Mouse (Mus musculus) hindbrain, embryonic 14.5 days (tissue): ENCODE measurements at regions not wholly inside any gene's neighbourhood (a gene's known extent, or its start where the extent isn't known, plus 50 kb on each side); places are given as distances from the start of the nearest gene placed in this dataset.

ENCODE experiments used
- ATAC-seq: fragments of 200-750 bp; cut with Nextera tagmentation; 2 replicates; pipeline ENCODE4 v1.8.0; 2017; ENCODE audit warnings: moderate number of reproducible peaks, mild to moderate bottlenecking, moderate TSS enrichment, moderate library complexity; ENCODE audit not compliant: low FRiP score
- DNase-seq: peaks from one replicate; pipeline ENCODE4 v3.0.0-alpha.2; 2015; ENCODE audit warnings: low spot score
- H3K27ac ChIP-seq: fragments of 300-500 bp; sonication (generic); 2 replicates; pipeline ENCODE4 v1.5.1; 2014; ENCODE audit warnings: mild to moderate bottlenecking, moderate library complexity
- H3K27me3 ChIP-seq: fragments of 300-500 bp; sonication (generic); 2 replicates; pipeline ENCODE4 v1.6.1; 2014; ENCODE audit warnings: mild to moderate bottlenecking, low read length, mixed read lengths; ENCODE audit not compliant: control insufficient read depth, insufficient read depth
- H3K36me3 ChIP-seq: fragments of 300-500 bp; sonication (generic); replicated peaks from 2 replicates; pipeline ENCODE4 v1.6.1; 2014; ENCODE audit not compliant: control insufficient read depth, insufficient read depth
- H3K4me1 ChIP-seq: fragments of 300-500 bp; sonication (generic); replicated peaks from 2 replicates; pipeline ENCODE4 v1.6.1; 2014; ENCODE audit warnings: antibody characterized with exemption, low read length, mixed read lengths; ENCODE audit not compliant: control insufficient read depth, insufficient read depth
- H3K4me2 ChIP-seq: fragments of 300-500 bp; sonication (generic); replicated peaks from 2 replicates; pipeline ENCODE4 v1.6.1; 2014; ENCODE audit warnings: mild to moderate bottlenecking, moderate library complexity
- H3K4me3 ChIP-seq: fragments of 300-500 bp; sonication (generic); replicated peaks from 2 replicates; pipeline ENCODE4 v1.5.1; 2014; ENCODE audit warnings: mild to moderate bottlenecking, low read length
- H3K9ac ChIP-seq: fragments of 300-500 bp; sonication (generic); 2 replicates; pipeline ENCODE4 v1.6.1; 2014
- H3K9me3 ChIP-seq: fragments of 300-500 bp; sonication (generic); 2 replicates; pipeline ENCODE4 v1.6.1; 2016; ENCODE audit warnings: low read length; ENCODE audit not compliant: control insufficient read depth
- WGBS: fragments of 180-500 bp; shearing (Covaris S2); extraction: QIAGEN DNeasy Blood & Tissue Kit; methylation state at CpG from one replicate; pipeline ENCODE4 v1.1.7; 2014; 5-methylcytosine and 5-hydroxymethylcytosine counted together

GRCm38 (mm10) chr14:71895468-71895867 lies 596.2 kb downstream of the Gm9195 start:
- Histone ChIP-seq H3K4me1 (no peaks in the 10 kb centered on the region), H3K36me3 (no peaks in the 10 kb centered on the region)
- no peak for ATAC-seq

GRCm38 (mm10) chr14:71894811-71895210 lies 596.8 kb downstream of the Gm9195 start:
- Histone ChIP-seq H3K36me3 (no peaks in the 10 kb centered on the region), H3K4me3 (no peak overlapping the region), H3K9ac (no peak overlapping the region), H3K9me3 (no peaks in the 10 kb centered on the region), H3K27me3 (no peaks in the 10 kb centered on the region), H3K4me2 (no peak overlapping the region), H3K27ac (no peak overlapping the region), H3K4me1 (no peaks in the 10 kb centered on the region)
- DNase-seq (no peak), ATAC-seq (no peak)
- WGBS, result 92% methylated on average over 4 of the region's 4 CpGs

More at GRCm38 (mm10) chr14:71895468-71895867, 596.2 kb downstream of the Gm9195 start:
- H3K9me3 ChIP-seq, result no peaks in the 10 kb centered on the region
- no peaks in the 10 kb centered on the region for H3K27me3 ChIP-seq
- no peak overlapping the region for H3K4me2 ChIP-seq
- no peak for DNase-seq
- WGBS, result 91% methylated on average over 4 of the region's 4 CpGs
- no peak overlapping the region for H3K4me3 ChIP-seq
- no peak overlapping the region for H3K9ac ChIP-seq
- no peak overlapping the region for H3K27ac ChIP-seq

- no peak overlapping the region for H3K4me2 ChIP-seq
- DNase-seq, result no peak
- H3K9me3 ChIP-seq, result no peaks in the 10 kb centered on the region
- no peak for ATAC-seq
- H3K27me3 ChIP-seq, result no peaks in the 10 kb centered on the region
- no peaks in the 10 kb centered on the region for H3K36me3 ChIP-seq
- H3K4me3 ChIP-seq, result no peak overlapping the region
- no peaks in the 10 kb centered on the region for H3K4me1 ChIP-seq
- whole genome bisulfite sequencing, result 77% methylated on average over 1 of the region's 1 CpGs
- H3K27ac ChIP-seq, result no peak overlapping the region
- no peak overlapping the region for H3K9ac ChIP-seq
These were observed 598.3 kb downstream of the Gm9195 start for GRCm38 (mm10) chr14:71893361-71893760.

- Histone ChIP-seq H3K4me2 (no peak overlapping the region), H3K9ac (no peak overlapping the region), H3K27me3 (no peaks in the 10 kb centered on the region), H3K36me3 (no peaks in the 10 kb centered on the region), H3K4me3 (no peak overlapping the region), H3K27ac (no peak overlapping the region), H3K9me3 (no peaks in the 10 kb centered on the region), H3K4me1 (no peaks in the 10 kb centered on the region)
- ATAC-seq (no peak), DNase-seq (no peak)
- WGBS, result 68% methylated on average over 1 of the region's 1 CpGs
These were observed 600.0 kb downstream of the Gm9195 start for GRCm38 (mm10) chr14:71891667-71892066.

GRCm38 (mm10) chr14:71882871-71883270 lies 608.8 kb downstream of the Gm9195 start:
- no peaks in the 10 kb centered on the region for H3K27me3 ChIP-seq
- H3K27ac ChIP-seq, result no peak overlapping the region
- H3K9me3 ChIP-seq, result no peaks in the 10 kb centered on the region
- no peak for DNase-seq
- no peak for ATAC-seq
- 82% methylated on average over 2 of the region's 2 CpGs for WGBS
- H3K36me3 ChIP-seq, result no peaks in the 10 kb centered on the region
- H3K9ac ChIP-seq, result no peak overlapping the region
- no peaks in the 10 kb centered on the region for H3K4me1 ChIP-seq
- no peak overlapping the region for H3K4me3 ChIP-seq
- H3K4me2 ChIP-seq, result no peak overlapping the region

GRCm38 (mm10) chr14:71845546-71845945 lies 646.1 kb downstream of the Gm9195 start:
- no peak overlapping the region for H3K9ac ChIP-seq
- H3K27me3 ChIP-seq, result no peaks in the 10 kb centered on the region
- ATAC-seq (no peak), DNase-seq (no peak)
- H3K9me3 ChIP-seq, result no peaks in the 10 kb centered on the region
- H3K27ac ChIP-seq, result no peak overlapping the region
- no peaks in the 10 kb centered on the region for H3K4me1 ChIP-seq
- no peak overlapping the region for H3K4me2 ChIP-seq
- H3K36me3 ChIP-seq, result no peaks in the 10 kb centered on the region
- no peak overlapping the region for H3K4me3 ChIP-seq

- H3K4me2 ChIP-seq, result 0 out of 2 replicates have a peak overlapping the region, but pooled peaks have one; percentile 21
- no peak for DNase-seq
- H3K27ac ChIP-seq, result no peak overlapping the region
- no peak for ATAC-seq
- H3K4me1 ChIP-seq, result no peaks in the 10 kb centered on the region
- H3K4me3 ChIP-seq, result no peak overlapping the region
- H3K36me3 ChIP-seq, result no peaks in the 10 kb centered on the region
- no peaks in the 10 kb centered on the region for H3K27me3 ChIP-seq
- WGBS, result 36% methylated on average over 13 of the region's 13 CpGs
- no peaks in the 10 kb centered on the region for H3K9me3 ChIP-seq
- no peak overlapping the region for H3K9ac ChIP-seq
These were observed 682.7 kb downstream of the Gm9195 start for GRCm38 (mm10) chr14:71808863-71809487.

- 72% methylated on average over 3 of the region's 3 CpGs for WGBS
- Histone ChIP-seq H3K27me3 (no peaks in the 10 kb centered on the region), H3K9ac (no peak overlapping the region), H3K4me1 (no peaks in the 10 kb centered on the region), H3K9me3 (no peaks in the 10 kb centered on the region), H3K4me3 (no peak overlapping the region), H3K27ac (no peak overlapping the region), H3K4me2 (no peak overlapping the region), H3K36me3 (no peaks in the 10 kb centered on the region)
- DNase-seq, result no peak
- ATAC-seq, result no peak
These were observed 686.0 kb downstream of the Gm9195 start for GRCm38 (mm10) chr14:71805624-71806023.

- Histone ChIP-seq H3K4me3 (no peak overlapping the region), H3K27ac (peak overlapping the region; percentile 61; the same call in 1 of the 2 replicates), H3K4me1 (no peaks in the 10 kb centered on the region; the same call in 1 of the 2 replicates), H3K9me3 (no peaks in the 10 kb centered on the region), H3K4me2 (no peak overlapping the region; the same call in 1 of the 2 replicates), H3K9ac (no peak overlapping the region), H3K36me3 (no peaks in the 10 kb centered on the region), H3K27me3 (no peaks in the 10 kb centered on the region)
- 24% methylated on average over 4 of the region's 4 CpGs for WGBS
- DNase-seq, result peak; percentile 30
- ATAC-seq, result peak; percentile 48; the same call in 1 of the 2 replicates
These were observed 691.8 kb downstream of the Gm9195 start for GRCm38 (mm10) chr14:71799861-71800260.

- H3K36me3 ChIP-seq, result no peaks in the 10 kb centered on the region
- no peak overlapping the region for H3K27ac ChIP-seq
- H3K27me3 ChIP-seq, result no peaks in the 10 kb centered on the region
- H3K4me3 ChIP-seq, result no peak overlapping the region
- WGBS, result 82% methylated on average over 3 of the region's 3 CpGs
- no peak for ATAC-seq
- no peaks in the 10 kb centered on the region for H3K9me3 ChIP-seq
- no peak overlapping the region for H3K4me2 ChIP-seq
- DNase-seq, result no peak
- no peak overlapping the region for H3K9ac ChIP-seq
- no peaks in the 10 kb centered on the region; the same call in 1 of the 2 replicates for H3K4me1 ChIP-seq
These were observed 695.9 kb downstream of the Gm9195 start for GRCm38 (mm10) chr14:71795713-71796112.
